Comparison of ENCODE assay signal across 8 mouse cellular contexts in the genomic region with DNA sequence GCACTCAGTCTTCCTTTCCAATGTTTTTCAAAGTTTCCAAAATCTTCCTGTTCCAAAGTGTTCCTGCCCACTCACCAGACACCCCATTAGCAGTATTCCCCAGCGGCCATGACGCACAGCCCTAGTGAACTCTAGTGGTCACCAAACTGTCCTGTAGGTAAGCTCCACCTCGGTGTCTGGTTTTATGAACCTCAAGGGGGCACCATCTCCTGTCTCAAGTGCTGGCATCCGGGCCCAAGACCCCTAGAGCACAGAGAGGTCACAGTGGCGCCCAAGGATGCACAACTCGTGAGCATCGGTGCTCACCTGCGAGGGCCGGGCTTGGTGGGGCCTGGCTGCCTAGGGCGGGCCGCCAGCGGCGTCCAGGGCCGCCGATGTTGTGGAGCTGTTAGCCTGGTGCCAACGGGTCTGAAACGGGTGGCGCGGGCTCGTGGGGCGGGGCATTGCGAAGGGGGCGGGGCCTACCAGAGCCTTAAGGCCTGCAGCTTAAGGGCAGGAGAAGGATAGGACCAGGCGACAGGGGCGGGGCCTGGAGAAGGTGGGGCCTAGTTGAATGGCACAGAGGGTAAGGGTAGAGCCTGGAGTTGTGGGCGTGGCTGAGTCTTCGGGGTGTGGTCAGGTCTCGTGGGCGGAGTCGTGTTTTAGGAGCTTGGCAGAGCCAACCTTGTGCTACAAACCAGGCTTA. TPM values are rescaled to one million over a fixed set of nuclear protein-coding genes. Genes with fewer than 3 reads are reported as not detected.
DNase-seq lines count a peak whose midpoint lies in the region; ATAC-seq lines count a peak whose summit lies in the region.

Gene Atp8b3, minus strand, starts transcription at position 415 of the 685 bp plus-strand sequence.

- H3K27ac ChIP-seq in embryonic facial prominence, embryonic 11.5 days (replicated peaks; ENCODE audit: low read depth, low read length), result no peak within 1 kb of the TSS
- H3K27ac ChIP-seq in heart, embryonic 12.5 days (ENCODE audit: poor library complexity, severe bottlenecking), result no peak within 1 kb of the TSS
- H3K27ac ChIP-seq in kidney, embryonic 16.5 days (ENCODE audit: low read length), result 0 out of 2 replicates have a peak within 1 kb of the TSS, but pooled peaks have one; percentile 42

- H3K27me3 ChIP-seq in embryonic facial prominence, embryonic 11.5 days (ENCODE audit: control insufficient read depth, insufficient read depth, low read length), result peaks cover 20% of the 10 kb centered on the region
- peaks cover 33% of the 10 kb centered on the region for H3K27me3 ChIP-seq in heart, embryonic 12.5 days (replicated peaks)
- H3K27me3 ChIP-seq in kidney, embryonic 16.5 days (ENCODE audit: insufficient read depth, low read length), result peaks cover 16% of the 10 kb centered on the region; the same call in 1 of the 2 replicates

- 3% methylated on average over 30 of the region's 30 CpGs for WGBS in embryonic facial prominence, embryonic 11.5 days
- WGBS in heart, embryonic 12.5 days, result 2% methylated on average over 30 of the region's 30 CpGs
- 2% methylated on average over 30 of the region's 30 CpGs for WGBS in kidney, embryonic 16.5 days

- peak; percentile 96 to 98 for DNase-seq in B cell, adult 2 months
- peak; percentile 99 for DNase-seq in R1 (ENCODE audit: low read depth, low spot score)
- peak; percentile 69 for DNase-seq in embryonic facial prominence, embryonic 11.5 days (ENCODE audit: low spot score)
- DNase-seq in lung, postnatal 36 days, result peak; percentile 95
- DNase-seq in retina, postnatal 7 days (ENCODE audit: low read depth, low spot score), result peak; percentile 44
- peak; percentile 81 for DNase-seq in yolk sac, embryonic 10.5 days (ENCODE audit: low spot score)

- peaks cover 7% of the 10 kb centered on the region for H3K36me3 ChIP-seq in embryonic facial prominence, embryonic 11.5 days (replicated peaks; ENCODE audit: control insufficient read depth, insufficient read depth, low read depth, low read length)
- H3K36me3 ChIP-seq in heart, embryonic 12.5 days, result peaks cover 30% of the 10 kb centered on the region
- H3K36me3 ChIP-seq in kidney, embryonic 16.5 days (ENCODE audit: insufficient read depth, low read length), result peaks cover 27% of the 10 kb centered on the region

- H3K4me2 ChIP-seq in embryonic facial prominence, embryonic 11.5 days (ENCODE audit: low read depth, low read length), result peak within 1 kb of the TSS; percentile 19; the same call in 1 of the 2 replicates
- peak within 1 kb of the TSS; percentile 47 for H3K4me2 ChIP-seq in heart, embryonic 12.5 days
- H3K4me2 ChIP-seq in kidney, embryonic 16.5 days (replicated peaks; ENCODE audit: low read depth, low read length), result peak within 1 kb of the TSS; percentile 58

- no peak within 1 kb of the TSS for H3K9ac ChIP-seq in embryonic facial prominence, embryonic 11.5 days (replicated peaks; ENCODE audit: low read length)
- H3K9ac ChIP-seq in heart, embryonic 12.5 days, result no peak within 1 kb of the TSS
- H3K9ac ChIP-seq in kidney, embryonic 16.5 days (replicated peaks; ENCODE audit: low read length), result peak within 1 kb of the TSS; percentile 39; the same call in 1 of the 2 replicates

- ATAC-seq in embryonic facial prominence, embryonic 11.5 days (replicated peaks; ENCODE audit: insufficient number of reproducible peaks, low FRiP score, low TSS enrichment, low read depth), result no peak
- ATAC-seq in heart, embryonic 12.5 days (ENCODE audit: insufficient number of reproducible peaks, low FRiP score), result peak; percentile 88
- ATAC-seq in kidney, embryonic 16.5 days (ENCODE audit: low FRiP score, low TSS enrichment), result peak; percentile 89

- peak within 1 kb of the TSS; percentile 4; the same call in 1 of the 2 replicates for H3K4me3 ChIP-seq in embryonic facial prominence, embryonic 11.5 days (ENCODE audit: low read depth, low read length)
- H3K4me3 ChIP-seq in heart, embryonic 12.5 days, result peak within 1 kb of the TSS; percentile 24
- H3K4me3 ChIP-seq in kidney, embryonic 16.5 days (ENCODE audit: low read length), result peak within 1 kb of the TSS; percentile 42

- H3K4me1 ChIP-seq in embryonic facial prominence, embryonic 11.5 days (ENCODE audit: control insufficient read depth, insufficient read depth, low read length), result no peaks in the 10 kb centered on the region
- H3K4me1 ChIP-seq in heart, embryonic 12.5 days (replicated peaks), result peaks cover 33% of the 10 kb centered on the region
- H3K4me1 ChIP-seq in kidney, embryonic 16.5 days (ENCODE audit: insufficient read depth, low read length), result peaks cover 10% of the 10 kb centered on the region; the same call in 1 of the 2 replicates

- no peaks in the 10 kb centered on the region for H3K9me3 ChIP-seq in embryonic facial prominence, embryonic 11.5 days (replicated peaks; ENCODE audit: control insufficient read depth, low read length)
- H3K9me3 ChIP-seq in heart, embryonic 12.5 days (replicated peaks), result no peaks in the 10 kb centered on the region
- H3K9me3 ChIP-seq in kidney, embryonic 16.5 days (ENCODE audit: low read length), result no peaks in the 10 kb centered on the region

RNA-seq across cellular contexts. Expression of gene Atp8b3, which starts in this region (rescaled TPM):
- polyA plus RNA-seq in embryonic facial prominence, embryonic 11.5 days (2014; fragmentation: Nextera tagmentation; extraction: Ambion mirVana), result 0.28 and 0.36 TPM in 2 replicates
- 0.05 and 0.17 TPM in 2 replicates for polyA plus RNA-seq in heart, embryonic 12.5 days (2016; fragmentation: Nextera tagmentation; extraction: Ambion mirVana)
- 0.32 and 0.34 TPM in 2 replicates for polyA plus RNA-seq in kidney, embryonic 16.5 days (2015; fragmentation: Nextera tagmentation; extraction: Ambion mirVana)

Comparison
In these comparisons a context has a peak if more than half of its experiments do, and no peak if none do; other contexts are left out.
1. Peak in DNase-seq, H3K4me3 ChIP-seq and H3K4me2 ChIP-seq in embryonic facial prominence, embryonic 11.5 days; RNA of the gene not detected or under 1 TPM.
2. Peak in ATAC-seq, H3K4me3 ChIP-seq and H3K4me2 ChIP-seq in heart, embryonic 12.5 days; RNA of the gene not detected or under 1 TPM.
3. Peak in ATAC-seq, H3K4me3 ChIP-seq, H3K27ac ChIP-seq, H3K9ac ChIP-seq and H3K4me2 ChIP-seq in kidney, embryonic 16.5 days; RNA of the gene not detected or under 1 TPM.
4. DNase-seq: peak in every context shown above with its lines; median percentile 99 in R1; 97 in B cell, adult 2 months; 95 in lung, postnatal 36 days; 81 in yolk sac, embryonic 10.5 days; 69 in embryonic facial prominence, embryonic 11.5 days; 44 in retina, postnatal 7 days.